Mouse (Mus musculus) heart, embryonic 13.5 days (tissue): ENCODE measurements around the gene Hsf2. TPM values are rescaled to one million over a fixed set of nuclear protein-coding genes. Genes with fewer than 3 reads are reported as not detected.
"Not testable (repeated sequence)": the region's sequence is repeated elsewhere in the genome, so short reads cannot be mapped to it uniquely, and the experiment has no call there.

ENCODE experiments used
- ATAC-seq: fragments of 200-750 bp; cut with Nextera tagmentation; 2 replicates; pipeline ENCODE4 v1.8.0; 2017; ENCODE audit warnings: moderate TSS enrichment; ENCODE audit not compliant: insufficient number of reproducible peaks, low FRiP score, low TSS enrichment; ENCODE audit errors: extremely low read depth
- H3K27ac ChIP-seq: fragments of 300-500 bp; sonication (generic); replicated peaks from 2 replicates; pipeline ENCODE4 v1.5.1; 2015; ENCODE audit warnings: moderate library complexity, mild to moderate bottlenecking, inconsistent platforms
- H3K27me3 ChIP-seq: fragments of 300-500 bp; sonication (generic); replicated peaks from 2 replicates; pipeline ENCODE4 v1.6.1; 2015; ENCODE audit warnings: mild to moderate bottlenecking, inconsistent platforms
- H3K36me3 ChIP-seq: fragments of 300-500 bp; sonication (generic); 2 replicates; pipeline ENCODE4 v1.6.1; 2015; ENCODE audit warnings: mild to moderate bottlenecking, inconsistent platforms
- H3K4me1 ChIP-seq: fragments of 300-500 bp; sonication (generic); 2 replicates; pipeline ENCODE4 v1.6.1; 2015; ENCODE audit warnings: inconsistent platforms
- H3K4me2 ChIP-seq: fragments of 300-500 bp; sonication (generic); 2 replicates; pipeline ENCODE4 v1.6.1; 2015; ENCODE audit warnings: inconsistent platforms, mild to moderate bottlenecking, moderate library complexity
- H3K4me3 ChIP-seq: fragments of 300-500 bp; sonication (generic); 2 replicates; pipeline ENCODE4 v1.5.1; 2015; ENCODE audit warnings: moderate library complexity, mild to moderate bottlenecking, inconsistent platforms
- H3K9ac ChIP-seq: fragments of 300-500 bp; sonication (generic); 2 replicates; pipeline ENCODE4 v1.6.1; 2015; ENCODE audit warnings: inconsistent platforms, mild to moderate bottlenecking, moderate library complexity
- H3K9me3 ChIP-seq: fragments of 300-500 bp; sonication (generic); 2 replicates; pipeline ENCODE4 v1.6.1; 2016; ENCODE audit warnings: inconsistent platforms
- WGBS: fragments of 180-500 bp; shearing (Covaris S2); methylation state at CpG from one replicate; pipeline ENCODE4 v1.1.7; 2015; ENCODE audit warnings: mixed read lengths; 5-methylcytosine and 5-hydroxymethylcytosine counted together
- polyA plus RNA-seq: library from polyadenylated mRNA; unstranded; fragments of >200 nt; fragmentation: Nextera tagmentation; extraction: Ambion mirVana; gene quantifications from 2 replicates; pipeline ENCODE4 v1.2.1, GENCODE M21; 2015

Gene Hsf2
- 23.8 and 26.8 TPM in 2 replicates for polyA plus RNA-seq

DNA sequence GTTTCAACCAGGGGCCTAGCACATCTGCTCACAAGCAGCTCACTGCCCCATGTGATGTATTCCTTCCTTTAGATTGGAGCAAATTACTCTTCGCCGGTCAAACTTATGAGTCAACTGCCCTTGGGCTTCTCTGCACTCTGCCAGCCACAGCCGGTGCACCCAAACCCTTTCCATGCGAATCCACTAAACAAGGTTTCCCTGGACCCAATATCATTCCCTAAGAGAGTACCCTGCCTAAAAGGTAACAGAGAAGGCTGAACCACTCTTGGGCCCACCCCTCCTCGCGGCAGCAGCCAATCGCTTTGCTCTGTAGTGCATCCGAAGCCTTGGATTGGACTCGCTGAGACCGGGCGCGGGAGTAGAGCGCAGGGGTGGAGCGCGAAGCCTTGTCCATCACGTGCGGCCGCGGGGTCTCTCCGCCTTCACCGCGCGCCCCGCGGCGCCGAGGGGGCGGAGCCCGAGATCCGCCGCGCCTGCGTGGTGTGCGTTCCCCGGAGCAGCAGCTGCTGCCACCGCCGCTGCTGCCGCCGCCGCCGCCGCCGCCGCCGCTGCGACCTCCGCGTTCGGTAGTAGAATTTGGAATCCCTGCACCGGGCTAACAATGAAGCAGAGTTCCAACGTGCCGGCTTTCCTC, at the start of gene Hsf2:
TSS of gene Hsf2 (plus strand) at position 478 of the 634 bp plus-strand sequence.
- ATAC-seq = peak; percentile 99
- Histone ChIP-seq H3K9ac (peak within 1 kb of the TSS; percentile 98), H3K27me3 (no peaks in the 10 kb centered on the region), H3K36me3 (no peaks in the 10 kb centered on the region), H3K27ac (peak within 1 kb of the TSS; percentile 96), H3K4me1 (peaks cover 32% of the 10 kb centered on the region), H3K4me3 (peak within 1 kb of the TSS; percentile 96), H3K4me2 (peak within 1 kb of the TSS; percentile 73), H3K9me3 (no peaks in the 10 kb centered on the region)
- under 1% methylated on average over 52 of the region's 52 CpGs for WGBS

DNA sequence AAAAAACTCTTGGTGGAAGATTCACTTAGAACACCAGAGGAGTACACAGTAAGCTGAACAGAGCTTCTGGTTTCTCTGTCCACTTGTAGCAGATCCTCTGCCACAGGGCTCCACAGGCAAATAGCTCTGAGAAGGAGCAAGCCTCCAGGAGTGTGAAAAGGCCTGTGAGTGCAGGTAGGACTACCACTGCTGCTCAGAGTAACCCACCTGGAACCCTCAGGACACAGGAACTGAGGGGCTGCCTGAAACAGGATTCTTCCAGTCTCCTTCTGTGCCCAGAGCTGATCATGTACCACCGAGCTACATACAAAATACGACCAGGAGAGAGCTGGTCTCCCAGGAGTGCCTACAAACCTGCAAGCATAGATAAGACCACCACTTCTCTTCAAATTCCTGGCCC, 48.3 kb upstream of the Hsf2 start:
- H3K9me3 ChIP-seq = 0 out of 2 replicates have a peak, but pooled peaks cover under 1% of the 10 kb centered on the region
- no peaks in the 10 kb centered on the region for H3K27me3 ChIP-seq
- H3K27ac ChIP-seq = no peak overlapping the region
- peaks cover 6% of the 10 kb centered on the region; the same call in 1 of the 2 replicates for H3K4me1 ChIP-seq
- H3K9ac ChIP-seq = no peak overlapping the region
- H3K36me3 ChIP-seq = no peaks in the 10 kb centered on the region
- H3K4me3 ChIP-seq = no peak overlapping the region
- ATAC-seq = 0 out of 2 replicates have a peak, but pooled peaks have one; percentile 27
- H3K4me2 ChIP-seq = no peak overlapping the region
- 72% methylated on average over 2 of the region's 2 CpGs for WGBS

DNA sequence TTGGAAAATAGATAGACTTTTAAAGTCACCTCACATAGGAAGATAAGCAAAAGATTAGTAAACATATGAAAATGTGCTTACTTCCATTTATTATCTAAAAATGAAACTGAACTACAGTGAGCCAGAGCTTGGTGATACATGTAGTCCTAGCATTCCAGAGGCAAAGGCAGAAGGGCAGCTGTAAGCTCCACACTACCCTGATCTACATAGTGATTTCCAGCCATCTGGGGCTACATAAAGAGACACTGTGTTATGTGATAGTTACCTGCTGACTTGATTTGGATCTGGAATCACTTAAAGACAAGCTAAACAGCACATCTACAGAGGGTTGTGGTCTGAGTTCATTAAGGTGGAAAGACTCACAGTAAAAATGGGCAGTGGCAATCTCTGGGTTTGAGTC, 45.1 kb upstream of the Hsf2 start:
- ATAC-seq = no peak
- H3K9me3 ChIP-seq = no peaks in the 10 kb centered on the region
- H3K9ac ChIP-seq = no peak overlapping the region
- H3K27me3 ChIP-seq = no peaks in the 10 kb centered on the region
- no peak overlapping the region for H3K4me3 ChIP-seq
- H3K27ac ChIP-seq = no peak overlapping the region
- no peaks in the 10 kb centered on the region for H3K36me3 ChIP-seq
- peaks cover 7% of the 10 kb centered on the region; the same call in 1 of the 2 replicates for H3K4me1 ChIP-seq
- no peak overlapping the region for H3K4me2 ChIP-seq

DNA sequence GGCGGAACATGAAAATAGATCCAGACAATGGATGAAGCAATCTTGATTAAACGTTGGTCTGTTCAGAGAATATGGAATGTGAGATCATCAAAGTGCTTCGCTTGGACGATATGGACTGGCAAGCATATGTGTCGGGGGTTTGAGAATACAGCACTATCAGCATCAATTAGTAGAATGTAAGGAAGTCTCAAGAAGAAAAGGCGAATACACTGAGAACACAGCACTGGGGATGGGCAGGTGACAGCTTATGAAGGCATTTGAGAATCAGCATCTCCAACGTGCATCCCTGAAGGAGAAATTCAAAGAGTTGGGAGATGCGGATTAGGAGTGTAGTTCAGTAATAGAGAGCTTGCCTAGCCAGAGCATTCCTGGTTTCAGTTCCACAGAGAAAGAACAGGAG, 41.8 kb upstream of the Hsf2 start:
- H3K4me1 ChIP-seq = peaks cover 7% of the 10 kb centered on the region; the same call in 1 of the 2 replicates
- H3K9me3 ChIP-seq = no peaks in the 10 kb centered on the region
- H3K4me3 ChIP-seq = no peak overlapping the region
- no peak overlapping the region for H3K9ac ChIP-seq
- H3K27ac ChIP-seq = no peak overlapping the region
- H3K27me3 ChIP-seq = no peaks in the 10 kb centered on the region
- 63% methylated on average over 8 of the region's 8 CpGs for WGBS
- no peak for ATAC-seq
- H3K4me2 ChIP-seq = no peak overlapping the region
- H3K36me3 ChIP-seq = no peaks in the 10 kb centered on the region

DNA sequence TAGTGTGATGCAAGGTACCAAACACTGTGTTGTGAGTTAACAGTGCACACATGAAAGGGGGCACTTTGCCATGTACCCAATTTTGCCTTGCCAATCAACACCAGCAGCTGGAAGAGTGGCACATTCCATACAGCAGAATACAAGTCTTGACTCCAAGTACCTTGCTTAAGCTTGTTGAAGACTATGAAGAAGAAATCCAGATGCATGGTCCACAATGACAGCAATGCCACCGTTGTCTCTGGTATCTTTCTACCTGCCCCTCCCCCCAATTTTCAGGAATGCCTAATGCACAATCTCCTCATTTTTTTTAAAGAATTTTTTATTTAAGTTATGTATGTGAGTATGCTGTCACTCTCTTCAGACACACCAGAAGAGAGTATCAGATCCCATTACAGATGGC, 40.5 kb upstream of the Hsf2 start:
- Histone ChIP-seq H3K4me2 (no peak overlapping the region), H3K9ac (no peak overlapping the region), H3K9me3 (no peaks in the 10 kb centered on the region), H3K27me3 (no peaks in the 10 kb centered on the region), H3K27ac (no peak overlapping the region), H3K4me3 (no peak overlapping the region), H3K36me3 (no peaks in the 10 kb centered on the region), H3K4me1 (peaks cover 7% of the 10 kb centered on the region; the same call in 1 of the 2 replicates)
- no peak for ATAC-seq
- WGBS = 71% methylated on average over 1 of the region's 1 CpGs

DNA sequence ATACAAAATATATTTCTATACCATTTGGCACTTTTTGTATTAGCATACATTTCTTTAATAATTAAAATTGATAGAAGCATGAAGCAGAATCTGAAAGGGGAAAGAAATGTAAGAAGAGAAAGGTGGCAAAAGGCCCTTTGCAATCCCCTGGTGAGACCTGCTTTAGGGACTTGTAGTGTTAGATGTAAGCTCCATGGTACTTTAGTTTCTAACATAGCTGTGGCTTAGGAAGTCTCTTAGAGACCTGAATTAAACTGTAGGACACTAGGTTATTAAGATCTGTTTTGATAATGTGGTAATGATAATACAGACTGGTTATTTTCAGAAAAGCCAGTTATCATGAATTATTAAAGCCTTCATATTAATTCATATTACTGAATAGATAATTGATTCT, 38.5 kb upstream of the Hsf2 start:
- no peak for ATAC-seq
- H3K27ac ChIP-seq = no peak overlapping the region
- no peaks in the 10 kb centered on the region for H3K36me3 ChIP-seq
- no peak overlapping the region for H3K9ac ChIP-seq
- no peaks in the 10 kb centered on the region for H3K27me3 ChIP-seq
- no peak overlapping the region for H3K4me3 ChIP-seq
- H3K4me2 ChIP-seq = no peak overlapping the region
- no peaks in the 10 kb centered on the region for H3K9me3 ChIP-seq
- H3K4me1 ChIP-seq = peaks cover 3% of the 10 kb centered on the region; the same call in 1 of the 2 replicates

DNA sequence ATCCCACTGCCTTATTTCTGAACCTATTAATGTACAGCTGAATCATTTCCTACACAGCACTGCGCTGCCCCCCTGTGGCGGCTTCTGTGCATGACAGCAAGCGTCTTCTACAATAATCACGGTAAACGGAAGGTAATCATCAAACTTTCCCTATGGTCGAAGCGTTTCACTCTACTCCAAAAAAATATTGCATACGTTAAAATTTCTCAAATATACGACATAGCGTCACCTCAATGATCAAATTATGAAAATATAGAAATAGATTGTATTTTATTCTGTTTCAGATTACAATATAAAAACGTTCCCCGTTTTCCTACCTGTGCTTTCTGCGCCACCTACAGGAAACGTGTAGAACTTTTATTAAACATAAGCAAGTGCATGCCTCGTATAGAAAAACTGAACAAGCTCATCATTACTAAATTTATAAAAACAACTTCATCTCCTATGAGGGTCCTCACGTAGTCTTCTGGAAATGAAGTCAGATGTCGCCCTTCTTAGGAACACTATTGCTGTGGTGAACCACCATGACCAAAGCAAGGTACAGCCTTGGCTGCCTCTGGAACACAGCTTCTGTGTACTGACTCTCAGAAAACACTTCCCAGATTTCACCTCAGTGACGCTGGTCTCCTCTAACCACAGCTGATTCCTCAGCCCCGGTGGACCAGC, 38.0 kb upstream of the Hsf2 start:
- Histone ChIP-seq H3K4me3 (peak overlapping the region; percentile 45), H3K4me2 (peak overlapping the region; percentile 56)

DNA sequence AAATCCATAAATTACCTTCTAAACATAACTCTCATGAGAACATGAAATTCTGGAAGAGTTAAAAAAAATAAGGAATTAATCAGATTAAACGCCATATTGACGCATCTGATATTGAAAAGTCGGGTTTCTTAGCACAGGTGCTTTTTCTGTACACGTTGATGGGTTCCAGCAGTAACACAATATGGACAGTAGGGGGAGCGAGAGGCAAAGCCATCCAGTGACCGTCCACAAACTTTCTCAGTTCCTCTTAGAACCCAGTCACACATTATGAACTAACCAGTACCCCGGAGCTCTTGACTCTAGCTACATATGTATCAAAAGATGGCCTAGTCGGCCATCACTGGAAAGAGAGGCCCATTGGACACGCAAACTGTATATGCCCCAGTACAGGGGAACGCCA, 22.9 kb upstream of the Hsf2 start:
- H3K9ac ChIP-seq, H3K4me2 ChIP-seq, H3K4me3 ChIP-seq, H3K27me3 ChIP-seq, H3K27ac ChIP-seq, ATAC-seq, H3K9me3 ChIP-seq, H3K4me1 ChIP-seq, H3K36me3 ChIP-seq: not testable (repeated sequence)
- 25% methylated on average over 10 of the region's 10 CpGs for WGBS

More for the DNA sequence above, 38.0 kb upstream of the Hsf2 start:
- 6% methylated on average over 19 of the region's 19 CpGs for WGBS
- Histone ChIP-seq H3K9me3 (no peaks in the 10 kb centered on the region), H3K27ac (no peak overlapping the region), H3K36me3 (no peaks in the 10 kb centered on the region), H3K9ac (no peak overlapping the region), H3K27me3 (no peaks in the 10 kb centered on the region), H3K4me1 (no peaks in the 10 kb centered on the region)
- ATAC-seq = no peak

DNA sequence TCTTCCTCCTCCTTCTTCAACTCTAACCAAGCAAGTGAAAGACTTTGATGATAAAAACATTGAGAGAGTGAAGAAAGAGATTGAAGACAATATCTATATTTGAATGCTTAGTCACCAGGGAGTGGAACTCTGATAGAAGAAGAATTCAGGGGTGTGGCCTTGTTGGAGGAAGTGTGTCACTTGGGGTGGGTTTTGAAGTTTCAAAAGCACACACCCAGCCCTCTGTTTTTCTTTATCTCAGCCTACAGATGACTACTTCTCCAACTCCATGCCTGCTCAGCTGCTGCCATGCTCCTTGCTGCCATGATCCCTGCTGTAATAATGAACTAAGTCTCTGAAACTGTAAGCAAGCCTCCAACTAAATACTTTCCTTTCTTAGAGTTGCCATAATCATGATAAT, 20.4 kb upstream of the Hsf2 start:
- Histone ChIP-seq H3K27me3 (no peaks in the 10 kb centered on the region), H3K4me3 (no peak overlapping the region)

DNA sequence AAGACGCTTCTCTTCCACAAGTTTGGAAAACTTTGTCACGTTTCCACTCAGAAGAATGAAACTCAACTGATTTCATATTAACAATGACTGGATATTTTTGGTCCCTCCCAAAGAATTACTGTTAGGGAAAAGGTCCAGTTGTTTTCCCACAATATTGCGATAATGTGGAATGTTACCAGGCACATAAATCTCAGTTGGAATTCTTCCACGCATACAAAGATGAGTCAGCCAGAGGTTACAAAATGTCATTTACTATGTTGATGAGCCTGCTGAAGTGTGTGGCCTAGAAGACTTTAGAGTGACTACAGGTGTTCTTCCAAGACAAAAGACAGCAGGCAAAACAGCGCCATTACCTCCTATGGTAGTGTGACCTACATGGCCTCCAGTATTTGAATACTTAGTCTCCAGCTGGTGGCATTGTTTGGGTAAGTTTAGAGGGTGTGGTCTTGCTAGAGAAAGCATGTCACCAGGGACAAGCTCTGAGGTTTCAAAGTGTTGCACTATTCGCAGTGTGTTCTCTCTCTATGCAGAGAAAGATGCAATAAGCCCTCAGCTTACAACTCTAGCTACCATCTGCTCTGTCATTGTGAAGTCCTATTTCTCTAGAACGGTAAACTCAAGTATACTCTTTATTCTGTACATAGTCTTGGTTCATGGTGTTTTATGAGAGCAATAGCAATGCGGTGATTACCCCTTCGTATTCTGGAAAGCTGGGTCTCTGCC, 8.9 kb upstream of the Hsf2 start:
- WGBS = 78% methylated on average over 9 of the region's 9 CpGs
- Histone ChIP-seq H3K4me3 (no peak overlapping the region), H3K9ac (no peak overlapping the region), H3K27me3 (no peaks in the 10 kb centered on the region), H3K27ac (no peak overlapping the region), H3K4me1 (no peaks in the 10 kb centered on the region), H3K9me3 (no peaks in the 10 kb centered on the region), H3K36me3 (no peaks in the 10 kb centered on the region), H3K4me2 (no peak overlapping the region)
- ATAC-seq = no peak

More for the DNA sequence above, 20.4 kb upstream of the Hsf2 start:
- Histone ChIP-seq H3K4me1 (no peaks in the 10 kb centered on the region), H3K36me3 (no peaks in the 10 kb centered on the region), H3K9ac (no peak overlapping the region), H3K9me3 (no peaks in the 10 kb centered on the region), H3K4me2 (no peak overlapping the region), H3K27ac (no peak overlapping the region)
- no peak for ATAC-seq

DNA sequence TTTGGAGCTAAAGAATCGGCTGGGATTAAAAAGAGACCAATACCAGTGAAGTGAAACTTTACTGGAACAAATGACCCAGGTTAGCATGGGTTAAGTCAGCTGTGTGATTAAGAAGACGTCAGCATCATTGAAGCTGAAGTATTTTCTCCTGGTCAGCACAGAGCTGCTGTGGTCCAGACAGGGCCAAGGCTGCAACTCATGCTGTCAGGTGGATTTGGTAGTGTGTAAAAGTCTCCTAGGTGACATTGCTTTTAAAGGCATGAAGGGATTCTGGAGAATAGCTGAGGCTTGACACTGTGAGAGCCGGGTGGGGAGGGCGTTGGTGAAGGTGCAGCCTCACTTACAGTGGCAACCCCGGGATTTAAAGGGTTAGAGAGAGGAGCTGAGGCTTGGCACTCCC, 4.5 kb upstream of the Hsf2 start:
- 50% methylated on average over 5 of the region's 5 CpGs for WGBS
- Histone ChIP-seq H3K4me3 (no peak overlapping the region), H3K4me2 (no peak overlapping the region), H3K4me1 (peaks cover 4% of the 10 kb centered on the region; the same call in 1 of the 2 replicates), H3K9me3 (no peaks in the 10 kb centered on the region), H3K9ac (no peak overlapping the region), H3K36me3 (no peaks in the 10 kb centered on the region), H3K27ac (no peak overlapping the region), H3K27me3 (no peaks in the 10 kb centered on the region)
- ATAC-seq = no peak
